Mouse (Mus musculus) lung, postnatal 36 days (tissue): ENCODE results near the gene Cdhr3.

Source experiments
- DNase-seq: peaks from one replicate; pipeline ENCODE4 v3.0.0; 2022; ENCODE audit warnings: mixed read lengths

Cdhr3 gene

DNA sequence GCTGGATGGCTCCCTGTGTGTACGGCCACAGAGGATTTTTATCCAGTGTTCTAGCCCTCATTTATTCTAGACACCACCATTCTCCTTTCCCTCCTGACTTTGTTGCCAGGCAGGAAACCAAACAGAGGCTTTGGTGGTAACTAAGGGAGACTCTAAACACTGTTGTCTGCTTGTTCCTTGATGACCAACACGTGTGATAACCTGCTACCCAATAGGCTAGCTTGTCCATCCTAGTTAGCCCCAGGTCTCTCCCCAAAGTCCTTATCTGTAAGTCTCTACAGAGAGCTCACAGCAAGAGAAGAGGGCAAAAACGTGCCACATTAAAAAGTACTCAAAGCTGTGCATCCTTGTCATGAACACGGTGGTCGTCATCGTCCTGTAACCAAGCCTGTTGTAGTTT lies at the start of gene Cdhr3:
Gene Cdhr3 (minus strand): TSS at position 101 of the 400 bp plus-strand sequence.
- no peak for DNase-seq

DNA sequence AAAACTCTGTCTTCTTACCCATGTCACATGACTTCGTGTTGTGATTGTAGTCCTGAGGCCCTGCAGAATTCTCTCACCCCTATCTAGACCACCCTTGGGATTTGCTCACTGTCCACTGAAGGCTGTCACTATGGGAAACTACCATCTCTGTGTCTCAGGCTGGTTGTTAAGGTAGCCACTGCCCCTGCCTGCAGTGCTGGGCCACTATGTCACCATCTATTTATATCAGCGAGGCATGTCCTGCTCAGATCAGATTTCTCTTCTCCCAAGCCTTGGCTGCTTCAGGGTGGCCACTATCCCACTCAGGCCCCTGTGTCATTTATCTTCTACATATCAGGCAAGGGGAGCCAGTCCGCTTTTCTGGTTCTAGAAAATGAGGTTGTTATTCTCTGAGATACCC lies 46.4 kb upstream of the Cdhr3 start:
- DNase-seq: no peak

DNA sequence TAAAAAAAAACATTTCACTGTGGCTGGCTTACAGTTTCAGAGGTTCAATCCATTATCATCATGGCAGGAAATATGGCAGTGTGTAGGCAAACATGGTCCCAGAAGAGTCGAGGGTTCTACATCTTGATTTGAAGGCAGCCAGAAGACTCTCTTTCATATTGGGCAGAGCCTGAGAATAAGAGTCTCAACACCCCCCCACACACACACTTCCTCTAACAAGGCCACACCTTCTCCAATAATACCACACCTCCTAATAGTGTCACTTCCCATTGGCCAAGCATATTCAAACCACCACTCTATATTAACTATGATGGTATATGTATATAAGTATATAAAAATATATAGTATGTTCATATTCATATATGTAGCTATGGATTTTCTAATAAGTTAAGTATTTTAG lies 45.2 kb upstream of the Cdhr3 start:
- DNase-seq: no peak

DNA sequence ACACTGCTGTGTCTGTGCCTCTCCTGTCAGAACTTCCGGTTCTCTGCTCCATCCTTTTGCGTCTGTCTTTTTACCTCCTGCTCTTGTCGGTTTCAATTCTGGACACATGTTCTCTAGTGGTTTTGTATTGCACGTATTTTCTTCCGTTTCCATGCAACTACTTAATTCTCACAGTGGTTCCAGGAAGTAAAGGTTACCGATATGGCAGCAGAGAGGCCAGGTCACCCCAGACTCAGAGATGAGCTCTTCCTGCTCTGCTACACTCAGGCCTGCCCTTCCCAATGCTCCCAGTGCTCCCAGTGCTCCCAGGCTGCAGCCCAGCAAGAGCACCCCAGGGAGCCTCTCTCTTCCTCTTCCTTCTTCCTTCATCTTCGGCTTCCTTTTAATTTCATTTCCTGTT lies 39.1 kb upstream of the Cdhr3 start:
- no peak for DNase-seq

DNA sequence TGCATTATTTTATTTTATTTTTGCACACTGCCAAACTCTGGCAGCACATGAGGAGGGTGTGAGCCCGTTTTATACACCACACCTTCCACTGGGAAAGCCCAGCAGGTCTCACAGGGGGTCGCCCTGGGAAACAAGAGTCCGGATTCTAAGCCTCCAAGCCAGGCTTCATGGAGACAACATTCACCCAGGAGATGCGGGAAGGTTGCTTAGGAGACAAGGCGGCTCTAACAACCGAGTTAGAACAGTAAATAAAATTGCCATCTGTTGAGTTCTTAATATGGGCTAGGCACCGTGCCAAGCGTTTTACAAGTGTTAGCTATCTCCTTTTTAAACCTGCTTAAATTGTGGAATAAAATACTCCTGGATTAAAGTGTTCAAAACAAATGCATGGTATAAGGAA lies 37.7 kb upstream of the Cdhr3 start:
- no peak for DNase-seq

DNA sequence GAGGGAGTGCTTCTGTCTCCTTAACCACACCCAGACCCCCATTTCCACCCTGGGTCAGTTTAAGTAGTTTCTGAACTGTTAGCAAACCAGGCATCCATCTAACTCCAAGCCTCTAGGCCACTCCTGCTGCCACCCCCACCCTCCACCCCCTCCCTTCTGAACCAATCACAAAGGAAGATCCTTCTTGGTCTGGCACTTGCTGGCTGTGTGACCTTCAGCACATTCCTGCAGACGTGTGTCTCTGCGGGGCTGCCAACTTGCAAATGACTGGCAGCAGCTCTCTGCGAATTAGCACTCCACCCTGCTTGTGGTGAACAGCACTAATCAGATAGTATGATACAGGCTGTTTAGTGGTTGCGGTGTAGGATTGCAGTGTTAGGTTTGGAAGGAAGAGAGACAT lies 36.7 kb upstream of the Cdhr3 start:
- DNase-seq: peak; percentile 46

DNA sequence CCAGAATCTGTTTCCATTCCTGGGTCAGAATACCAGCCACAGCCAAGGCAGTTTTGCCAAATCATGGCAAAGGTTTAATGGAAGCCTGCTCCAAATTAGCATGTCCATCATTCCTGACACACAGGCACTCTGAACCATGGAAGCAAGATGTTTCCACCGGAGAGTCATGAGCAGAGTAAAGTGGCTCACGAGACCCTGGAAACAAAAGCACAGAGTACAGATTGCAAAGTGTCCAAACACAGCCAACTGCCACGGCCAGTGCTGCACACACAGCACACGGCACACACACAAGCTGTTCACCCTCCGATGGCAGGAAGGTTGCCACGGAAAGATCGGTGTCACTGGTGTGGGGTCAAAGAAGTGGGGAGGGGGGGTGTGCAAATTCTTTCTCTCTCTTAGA lies 36.0 kb upstream of the Cdhr3 start:
- DNase-seq: no peak

DNA sequence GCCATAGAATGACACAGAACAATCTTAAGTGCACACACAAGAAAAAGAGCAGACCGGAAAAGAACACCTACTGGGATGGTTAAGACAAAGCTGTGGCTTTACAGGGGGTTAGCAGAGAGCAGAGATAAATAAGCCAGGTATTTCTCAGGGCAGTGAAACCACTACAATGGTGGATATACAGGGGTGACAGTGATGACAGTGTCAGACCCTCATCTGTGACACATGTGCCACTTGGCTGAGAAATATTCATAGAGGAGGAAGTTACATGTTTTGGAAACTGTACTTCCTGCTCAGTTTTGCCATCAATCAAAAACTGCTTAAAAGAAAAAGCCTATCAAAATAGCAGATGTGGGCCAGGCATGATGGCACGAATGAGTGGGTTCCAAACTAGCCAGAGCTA lies 35.4 kb upstream of the Cdhr3 start:
- DNase-seq: no peak

DNA sequence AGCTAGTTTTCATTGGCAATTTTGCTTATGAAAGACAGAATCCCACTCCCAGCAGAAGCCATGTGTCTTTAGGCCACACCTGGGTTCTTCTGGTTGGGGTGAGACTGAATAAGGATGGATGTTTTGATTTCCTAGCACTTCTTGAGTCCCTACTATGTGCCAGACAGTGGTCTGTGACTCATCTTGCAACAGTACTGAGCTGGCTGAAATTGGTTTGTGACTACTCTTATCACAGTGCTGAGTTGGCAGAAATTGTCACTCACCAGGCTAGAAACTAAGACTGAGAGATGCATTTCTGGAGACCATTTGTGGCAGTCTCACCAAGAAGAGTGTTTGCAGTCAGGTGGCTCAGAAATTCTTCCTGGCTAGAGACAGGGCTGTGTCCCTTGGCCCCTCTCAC lies 33.6 kb upstream of the Cdhr3 start:
- DNase-seq: no peak

DNA sequence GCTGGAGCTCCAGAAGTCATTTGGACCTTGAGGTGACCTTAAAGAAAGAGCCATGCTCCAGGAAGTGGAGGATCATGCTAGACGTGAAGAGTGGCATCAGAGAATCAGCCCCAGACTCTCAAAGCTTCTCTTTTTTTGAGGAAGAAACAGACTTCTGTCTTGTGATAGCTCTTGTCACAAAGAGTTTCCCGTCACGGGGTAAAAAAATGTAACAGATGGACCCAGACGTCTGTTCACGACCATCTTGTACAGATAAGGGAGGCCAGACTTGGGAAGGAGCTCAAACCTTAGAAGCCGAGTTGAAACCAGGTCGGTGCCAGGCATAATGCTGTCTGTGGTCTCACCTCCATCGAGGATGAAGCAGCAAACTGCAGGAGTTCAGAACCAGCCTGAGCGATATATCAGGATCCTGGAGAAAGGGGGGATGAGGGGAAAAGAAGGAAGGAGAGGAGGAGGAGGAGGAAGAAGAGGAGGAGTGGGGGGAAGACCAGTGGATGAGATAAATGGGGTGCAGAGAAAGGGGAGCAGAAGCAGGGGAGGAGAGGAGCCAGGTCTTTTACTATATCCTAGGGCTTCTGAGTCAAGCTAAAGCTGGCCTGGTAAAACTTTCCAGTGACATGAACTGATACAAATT lies 33.0 kb upstream of the Cdhr3 start:
- DNase-seq: peak; percentile 34

DNA sequence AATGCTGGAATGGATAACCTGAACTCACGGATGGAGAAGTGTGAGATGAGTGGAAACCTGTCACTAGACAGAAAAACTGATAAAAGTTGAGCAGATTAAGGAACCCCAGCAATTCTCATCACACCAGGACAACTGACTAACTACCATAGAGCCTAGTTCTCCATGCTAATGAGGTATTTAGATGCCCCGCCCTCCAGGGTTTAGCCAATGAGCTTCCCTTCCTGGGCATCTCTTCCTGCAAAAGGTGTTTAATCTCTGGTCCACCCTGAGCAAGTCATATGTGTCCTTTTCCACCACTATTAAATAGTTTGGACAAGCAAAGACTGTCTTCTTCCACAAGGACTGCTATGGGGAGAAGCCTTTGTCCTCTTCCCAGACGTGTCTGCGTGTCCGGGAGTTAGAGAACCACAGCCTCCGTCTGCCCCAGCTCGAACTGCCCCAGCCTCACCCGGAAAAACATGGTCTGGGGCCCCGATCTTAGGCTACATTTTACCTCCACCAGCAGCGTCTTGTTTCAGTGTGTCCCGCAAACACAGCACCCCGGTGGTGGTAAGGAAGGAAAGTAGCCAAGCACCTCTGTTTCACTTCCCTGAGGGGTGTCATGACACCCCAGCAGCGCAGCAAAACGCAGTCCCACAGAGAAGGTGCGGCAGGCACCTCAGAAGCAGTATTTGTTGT lies 26.1 kb upstream of the Cdhr3 start:
- DNase-seq: peak; percentile 34

DNA sequence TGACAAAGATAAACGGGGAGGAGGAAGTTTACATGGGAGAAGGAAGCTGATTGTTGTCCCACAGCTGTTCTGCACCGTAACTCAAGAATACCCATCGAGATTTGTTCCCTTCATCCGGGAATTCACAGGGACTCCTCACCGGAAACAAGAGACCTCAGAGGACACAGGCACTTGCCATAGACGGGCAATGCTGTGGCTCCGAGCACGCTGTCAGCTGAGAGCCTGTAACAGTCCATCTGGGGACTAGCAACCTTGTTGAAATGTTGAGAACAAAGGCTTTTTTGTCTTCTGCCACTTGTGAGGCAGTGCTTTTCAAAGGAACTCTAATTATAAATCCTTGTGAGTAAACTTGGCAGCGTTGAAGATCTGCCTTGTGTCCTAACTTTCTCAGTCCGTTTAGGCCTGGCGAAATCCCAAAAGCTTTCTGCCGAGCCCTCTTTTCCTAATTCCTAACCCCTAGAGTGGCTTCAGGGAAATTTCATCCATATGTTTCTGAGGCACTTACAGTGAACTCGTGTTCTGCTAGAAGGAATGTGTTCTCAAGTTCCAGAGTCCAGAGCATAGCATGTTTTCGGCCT lies 18.3 kb upstream of the Cdhr3 start:
- peak; percentile 78 for DNase-seq

DNA sequence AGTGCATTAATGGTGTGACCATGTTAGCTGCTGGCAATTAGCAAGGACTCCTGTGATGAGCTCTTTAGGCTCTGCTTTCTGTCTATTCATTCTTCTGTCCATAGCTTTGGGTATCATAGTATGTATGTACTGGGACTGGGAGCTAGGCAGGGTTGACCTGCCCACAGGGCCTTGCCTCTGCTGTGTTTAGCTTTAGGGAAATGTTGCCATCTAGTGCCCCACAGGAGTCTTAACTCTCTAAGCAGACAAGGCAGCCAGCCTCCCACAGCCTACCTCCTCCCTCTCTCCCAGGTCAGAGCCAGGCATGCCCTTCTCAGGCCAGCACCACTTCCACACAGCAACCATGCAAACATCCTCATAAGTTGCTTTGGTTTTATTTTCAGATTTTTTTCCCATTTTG lies 16.9 kb upstream of the Cdhr3 start:
- peak; percentile 56 for DNase-seq

DNA sequence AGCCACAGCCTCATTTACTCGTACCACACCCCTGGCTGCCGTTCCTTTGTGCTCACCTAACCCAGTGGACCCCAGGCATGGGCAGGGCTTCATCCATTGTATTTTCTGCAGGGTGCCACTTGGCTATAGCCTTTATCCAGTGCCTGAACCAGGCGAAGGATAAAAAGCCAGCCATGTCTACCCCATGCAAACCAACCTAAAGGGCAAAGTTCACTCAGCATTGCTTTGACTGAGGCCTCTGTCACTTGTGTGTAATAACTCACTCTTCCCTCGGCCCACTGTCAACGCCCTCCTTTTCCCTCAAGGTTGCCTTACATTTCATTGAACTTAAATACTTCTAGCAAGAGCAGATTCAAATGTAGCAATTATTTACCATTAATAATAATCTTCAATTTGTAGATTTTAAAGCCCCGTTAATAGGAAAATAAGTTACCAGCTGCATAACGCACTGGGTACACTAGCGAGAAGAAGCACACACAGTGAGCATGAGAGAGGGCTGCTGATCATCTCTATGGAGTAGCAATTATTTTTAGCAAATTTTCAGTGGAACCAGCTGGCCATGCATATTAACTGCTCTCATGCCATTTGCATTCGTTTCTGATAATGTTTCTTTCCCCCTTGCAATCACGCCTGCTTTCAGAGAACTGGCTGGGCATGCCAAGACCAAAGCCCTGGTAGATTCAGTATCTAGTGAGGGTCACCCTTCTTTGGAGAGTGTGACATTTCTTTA lies 13.9 kb upstream of the Cdhr3 start:
- no peak for DNase-seq

DNA sequence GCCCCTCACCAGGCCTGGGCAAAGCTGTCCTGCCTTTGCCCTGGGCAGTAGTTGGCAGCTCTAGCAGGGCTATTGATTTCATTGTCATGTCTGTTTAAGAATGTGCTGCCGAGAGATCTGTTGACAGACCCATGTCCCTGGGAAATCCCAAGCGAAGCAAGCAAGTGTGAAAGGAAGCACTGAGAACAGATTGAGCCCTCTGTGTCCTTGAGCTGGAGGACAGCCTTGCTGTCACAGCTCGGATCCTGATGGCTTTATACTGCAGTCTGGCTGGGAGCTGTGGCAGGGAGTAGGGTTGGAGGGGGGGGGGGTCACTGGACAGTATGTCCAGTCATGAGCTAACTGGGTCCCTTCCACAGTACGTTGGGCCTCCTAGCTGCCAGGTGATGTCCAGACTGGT lies 13.0 kb upstream of the Cdhr3 start:
- DNase-seq: no peak

DNA sequence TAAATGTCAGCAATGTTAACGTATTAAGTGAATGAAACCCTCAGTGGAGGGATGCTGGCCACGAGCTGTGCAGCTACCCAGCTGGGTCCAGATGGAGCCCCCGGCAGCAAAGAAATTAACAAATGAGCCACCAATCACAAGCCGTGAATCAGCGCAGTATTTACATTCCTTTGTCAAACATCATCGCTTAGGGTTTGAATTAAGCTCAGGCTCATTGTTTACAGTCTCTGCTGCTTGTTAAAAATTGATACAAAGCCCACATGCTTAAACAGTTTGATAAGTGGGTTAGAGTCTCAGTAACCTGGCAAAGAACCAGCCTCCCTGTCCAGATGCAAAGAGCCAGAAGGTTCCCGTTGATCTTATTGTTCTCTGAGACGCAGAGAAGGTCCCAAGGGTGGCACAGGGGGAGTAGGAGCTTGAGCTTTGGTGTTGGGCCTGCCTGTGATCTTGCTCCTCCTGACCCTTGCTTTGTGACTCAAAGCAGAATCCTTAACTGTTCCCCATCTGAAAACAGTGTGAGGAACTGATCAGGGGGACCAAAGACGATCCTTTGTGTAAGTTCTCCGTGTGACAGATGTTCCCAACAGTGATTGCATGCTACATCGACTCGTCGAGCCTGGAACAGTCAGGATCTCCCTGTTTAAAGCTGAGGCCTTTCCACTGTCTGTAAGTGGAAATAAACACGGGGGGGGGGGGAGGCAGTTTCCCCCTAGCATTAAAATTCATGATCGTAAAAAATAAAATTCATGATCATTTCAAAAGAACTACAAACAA lies 9.9 kb upstream of the Cdhr3 start:
- no peak for DNase-seq

DNA sequence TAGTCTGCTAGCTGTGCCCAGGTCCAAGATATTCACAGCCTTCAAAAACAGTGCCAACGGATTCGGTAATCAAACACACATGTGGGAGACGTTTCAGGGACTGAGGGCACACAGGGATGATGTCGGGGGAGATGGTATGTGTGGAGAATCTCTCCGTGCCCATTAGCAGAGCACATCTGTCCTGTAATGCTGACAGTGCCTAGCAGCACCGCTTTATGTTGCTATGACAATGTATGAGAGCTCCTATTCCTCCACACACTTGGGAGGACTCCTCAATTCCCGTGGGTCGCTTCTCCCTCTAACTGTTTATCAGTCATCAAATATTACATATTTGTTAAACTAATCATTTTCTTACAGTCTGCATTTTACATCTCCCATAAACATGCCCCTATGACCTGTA lies 9.0 kb upstream of the Cdhr3 start:
- no peak for DNase-seq

DNA sequence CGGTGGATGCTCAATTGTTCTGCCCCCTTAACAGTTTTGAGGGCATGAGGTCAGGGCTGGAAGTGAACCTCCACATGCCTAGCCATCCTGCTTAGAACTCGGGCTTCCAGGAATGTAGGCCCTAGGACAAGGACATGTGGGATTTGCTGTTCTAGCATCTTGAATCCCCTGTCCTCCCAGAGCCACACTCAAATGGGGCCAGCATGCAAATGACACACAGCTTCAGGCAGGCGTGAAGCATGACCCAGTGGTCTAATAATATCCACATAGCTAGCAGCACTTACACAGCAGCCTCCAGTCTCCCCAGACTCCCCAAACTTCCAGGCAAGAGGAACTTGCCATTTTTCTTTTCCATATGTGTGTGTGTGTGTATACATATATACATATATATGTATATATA lies 3.3 kb upstream of the Cdhr3 start:
- no peak for DNase-seq

DNA sequence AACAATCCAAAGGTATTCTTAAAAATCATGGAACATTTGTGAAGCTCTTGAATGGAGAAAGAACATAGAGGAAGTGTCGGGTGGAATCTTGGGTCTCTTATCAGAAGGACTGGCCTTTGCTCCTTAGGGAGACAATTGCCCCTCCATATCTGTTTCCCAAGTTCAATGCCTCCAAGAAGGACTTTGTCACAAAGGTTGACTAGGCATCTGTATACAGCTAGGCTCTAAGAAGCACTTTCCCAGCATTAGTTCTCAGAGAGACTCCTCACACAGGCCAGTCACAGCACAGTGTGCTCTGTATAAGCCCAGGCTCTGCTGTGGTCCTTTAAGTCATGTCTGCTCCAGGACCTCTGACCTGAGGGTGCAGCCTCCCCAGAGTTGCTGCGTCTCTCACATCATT lies 479 bp downstream of the Cdhr3 start:
- no peak for DNase-seq

DNA sequence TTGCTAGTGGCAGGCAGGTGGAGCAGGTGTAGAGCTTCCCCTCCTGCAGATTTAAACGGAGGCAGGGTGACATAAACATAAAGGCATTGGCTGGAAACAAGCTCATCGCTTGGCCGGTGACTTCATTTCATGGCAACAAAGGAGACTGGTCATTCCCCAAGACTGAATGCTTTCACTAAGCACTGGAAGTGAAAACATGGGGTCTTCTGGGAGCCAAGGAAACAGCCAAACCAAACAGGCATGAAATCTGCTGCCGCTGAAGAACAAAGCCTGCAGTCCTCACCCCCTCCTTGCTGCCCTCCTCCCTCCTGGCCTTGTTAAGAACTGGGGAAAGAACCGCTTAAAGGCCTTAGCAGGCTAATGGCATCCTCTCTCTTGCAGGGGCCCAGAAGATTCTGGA lies 6.5 kb downstream of the Cdhr3 start:
- DNase-seq: no peak

DNA sequence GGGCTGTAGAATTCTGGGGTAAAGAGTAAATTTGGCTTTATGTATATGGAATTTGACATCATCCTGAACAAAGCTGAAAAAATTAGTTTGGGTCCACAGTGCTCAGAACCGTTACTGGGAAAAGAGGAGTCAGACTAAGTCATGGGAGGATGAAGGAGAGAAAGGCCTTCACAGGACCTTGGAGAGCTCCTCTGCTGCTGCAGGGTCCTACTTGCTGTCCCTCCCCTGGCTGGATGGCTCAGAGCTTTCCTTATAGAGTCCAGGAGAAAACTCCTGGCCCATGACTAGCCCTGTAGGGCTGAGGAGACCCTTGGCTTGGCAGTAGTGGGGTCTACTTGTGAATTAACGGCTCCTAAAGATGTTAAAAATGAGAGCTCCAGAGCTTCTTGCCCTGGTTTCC lies 8.0 kb downstream of the Cdhr3 start:
- DNase-seq: no peak

DNA sequence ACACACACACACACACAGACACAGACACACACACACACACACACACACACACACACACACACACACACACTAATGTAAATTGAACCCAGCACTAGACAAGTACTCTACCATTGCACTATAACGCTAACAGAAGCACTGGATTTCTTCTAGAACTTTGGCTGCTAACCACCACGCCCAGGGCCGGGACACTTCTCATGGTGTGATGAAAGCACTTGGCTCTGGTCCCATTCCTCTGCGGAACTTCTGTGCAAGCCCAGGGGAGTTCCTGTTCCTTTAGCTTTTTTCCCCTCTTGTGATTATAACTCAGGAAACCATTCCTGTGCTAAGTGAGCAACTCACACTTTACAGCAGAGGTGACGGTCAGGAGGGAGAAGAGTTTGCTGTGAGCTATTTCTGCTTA lies 9.3 kb downstream of the Cdhr3 start:
- peak; percentile 83 for DNase-seq

DNA sequence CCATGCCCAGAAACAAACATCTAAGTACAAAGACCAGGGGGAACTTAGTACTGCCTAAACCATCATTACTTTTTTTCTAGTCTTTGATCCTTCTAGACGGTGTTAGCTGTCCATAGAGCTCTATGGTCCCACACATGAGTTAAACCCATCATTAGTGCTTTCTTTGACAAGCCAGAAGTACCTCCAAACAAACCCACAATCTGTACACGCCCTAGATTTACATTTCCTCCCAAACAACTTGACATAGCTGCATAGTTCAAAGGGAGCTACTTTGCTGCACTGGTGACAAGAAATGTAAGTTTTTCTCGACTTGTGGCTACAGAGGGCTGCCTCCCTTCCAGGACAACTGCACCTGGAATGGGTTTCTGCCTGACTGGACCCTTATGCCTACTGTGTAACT lies 16.4 kb downstream of the Cdhr3 start:
- DNase-seq: no peak
